Mouse (Mus musculus): ENCODE data around the gene Fam199x.

Gene Fam199x

GRCm38 (mm10) chrX:137049425-137050225 is at the start of gene Fam199x:
Gene Fam199x (plus strand): TSS chrX:137049594.
- in situ Hi-C loops (cut with MboI; ENCODE audit: unreplicated experiment in 2 of 2) = no loop called here

- in situ Hi-C loops (cut with MboI; ENCODE audit: unreplicated experiment in 2 of 2) = loop anchor here (5.0 to 25.0 kb wide), 7 partner anchors 33 to 278 kb away; partner anchors contain the start of genes Morf4l2 (in 1 of the 2), Tmsb15b1 (in 1 of the 2), Tmsb15b2 (in 1 of the 2) and Tmsb15l (in 1 of the 2)
Measured at GRCm38 (mm10) chrX:137015099-137015709, 34.2 kb upstream of the Fam199x start.

GRCm38 (mm10) chrX:137017668-137018067 is 31.7 kb upstream of the Fam199x start:
- in situ Hi-C loops (cut with MboI; ENCODE audit: unreplicated experiment in 2 of 2) = loop anchor here (5.0 to 25.0 kb wide), 7 partner anchors 35 to 280 kb away; partner anchors contain the start of genes Morf4l2 (in 1 of the 2), Tmsb15b1 (in 1 of the 2), Tmsb15b2 (in 1 of the 2) and Tmsb15l (in 1 of the 2)

- in situ Hi-C loops (cut with MboI; ENCODE audit: unreplicated experiment in 2 of 2) = loop anchor here (5.0 to 25.0 kb wide), 7 partner anchors 37 to 282 kb away; partner anchors contain the start of genes Morf4l2 (in 1 of the 2), Tmsb15b1 (in 1 of the 2), Tmsb15b2 (in 1 of the 2) and Tmsb15l (in 1 of the 2)
Measured at GRCm38 (mm10) chrX:137019310-137019709, 30.1 kb upstream of the Fam199x start.

- in situ Hi-C loops (cut with MboI; ENCODE audit: unreplicated experiment in 2 of 2) = no loop called here
Measured at GRCm38 (mm10) chrX:137030916-137031315, 18.5 kb upstream of the Fam199x start.

- in situ Hi-C loops (cut with MboI; ENCODE audit: unreplicated experiment in 2 of 2) = no loop called here
Measured at GRCm38 (mm10) chrX:137031726-137032125, 17.7 kb upstream of the Fam199x start.

GRCm38 (mm10) chrX:137034322-137034721 is 15.1 kb upstream of the Fam199x start:
- in situ Hi-C loops (cut with MboI; ENCODE audit: unreplicated experiment in 2 of 2) = no loop called here

GRCm38 (mm10) chrX:137037470-137037999 is 11.9 kb upstream of the Fam199x start:
- in situ Hi-C loops (cut with MboI; ENCODE audit: unreplicated experiment in 2 of 2) = no loop called here

GRCm38 (mm10) chrX:137038000-137038483 is 11.4 kb upstream of the Fam199x start, which contains the start of gene Slc25a53:
Gene Slc25a53 (minus strand): TSS chrX:137038302.
- in situ Hi-C loops (cut with MboI; ENCODE audit: unreplicated experiment in 2 of 2) = no loop called here

- in situ Hi-C loops (cut with MboI; ENCODE audit: unreplicated experiment in 2 of 2) = no loop called here
Measured at GRCm38 (mm10) chrX:137038502-137038901, 10.9 kb upstream of the Fam199x start.

GRCm38 (mm10) chrX:137049060-137049424 is 352 bp upstream of the Fam199x start:
- in situ Hi-C loops (cut with MboI; ENCODE audit: unreplicated experiment in 2 of 2) = no loop called here

GRCm38 (mm10) chrX:137063202-137063601 is 13.8 kb downstream of the Fam199x start:
- in situ Hi-C loops (cut with MboI; ENCODE audit: unreplicated experiment in 2 of 2) = no loop called here

- in situ Hi-C loops (cut with MboI; ENCODE audit: unreplicated experiment in 2 of 2) = no loop called here
Measured at GRCm38 (mm10) chrX:137104531-137104930, 55.1 kb downstream of the Fam199x start.

GRCm38 (mm10) chrX:137106498-137106897 is 57.1 kb downstream of the Fam199x start:
- in situ Hi-C loops (cut with MboI; ENCODE audit: unreplicated experiment in 2 of 2) = no loop called here

- in situ Hi-C loops (cut with MboI; ENCODE audit: unreplicated experiment in 2 of 2) = no loop called here
Measured at GRCm38 (mm10) chrX:137118097-137118746, 68.8 kb downstream of the Fam199x start.

GRCm38 (mm10) chrX:137119675-137120423 is 70.5 kb downstream of the Fam199x start:
- in situ Hi-C loops (cut with MboI; ENCODE audit: unreplicated experiment in 2 of 2) = no loop called here

- in situ Hi-C loops (cut with MboI; ENCODE audit: unreplicated experiment in 2 of 2) = no loop called here
Measured at GRCm38 (mm10) chrX:137121718-137122117, 72.3 kb downstream of the Fam199x start, which contains the start of gene Esx1. Gene Esx1 (minus strand): TSS chrX:137122083.

- in situ Hi-C loops (cut with MboI; ENCODE audit: unreplicated experiment in 2 of 2) = loop anchor here in 1 of 2 experiments (25.0 kb wide), 1 partner anchor 540 kb away; the partner anchor contains the start of gene Tceal3
Measured at GRCm38 (mm10) chrX:137127542-137127941, 78.1 kb downstream of the Fam199x start.

Data from v-Abl transformed pro-B cells (cell line).